Mouse (Mus musculus) midbrain, embryonic 12.5 days (tissue): ENCODE measurements around the gene C87436. TPM values are rescaled to one million over a fixed set of nuclear protein-coding genes. Genes with fewer than 3 reads are reported as not detected.

Source experiments
- ATAC-seq: fragments of 200-750 bp; cut with Nextera tagmentation; 2 replicates; pipeline ENCODE4 v1.8.0; 2017; ENCODE audit warnings: low read depth, moderate TSS enrichment, moderate library complexity; ENCODE audit not compliant: low FRiP score
- H3K27ac ChIP-seq: fragments of 300-500 bp; sonication (generic); replicated peaks from 2 replicates; pipeline ENCODE4 v1.5.1; 2016; ENCODE audit warnings: mild to moderate bottlenecking
- H3K27me3 ChIP-seq: fragments of 300-500 bp; sonication (generic); 2 replicates; pipeline ENCODE4 v1.6.1; 2016; ENCODE audit warnings: mild to moderate bottlenecking
- H3K36me3 ChIP-seq: fragments of 300-500 bp; sonication (generic); 2 replicates; pipeline ENCODE4 v1.6.1; 2016
- H3K4me1 ChIP-seq: fragments of 300-500 bp; sonication (generic); 2 replicates; pipeline ENCODE4 v1.6.1; 2016
- H3K4me2 ChIP-seq: fragments of 300-500 bp; sonication (generic); replicated peaks from 2 replicates; pipeline ENCODE4 v1.6.1; 2016; ENCODE audit warnings: mild to moderate bottlenecking, moderate library complexity
- H3K4me3 ChIP-seq: fragments of 300-500 bp; sonication (generic); 2 replicates; pipeline ENCODE4 v1.5.1; 2016; ENCODE audit warnings: mild to moderate bottlenecking
- H3K9ac ChIP-seq: fragments of 300-500 bp; sonication (generic); replicated peaks from 2 replicates; pipeline ENCODE4 v1.6.1; 2016; ENCODE audit warnings: mild to moderate bottlenecking, moderate library complexity
- H3K9me3 ChIP-seq: fragments of 300-500 bp; sonication (generic); 2 replicates; pipeline ENCODE4 v1.6.1; 2016; ENCODE audit warnings: mild to moderate bottlenecking
- WGBS: fragments of 180-500 bp; shearing (Covaris S2); methylation state at CpG from one replicate; pipeline ENCODE4 v1.1.7; 2016; 5-methylcytosine and 5-hydroxymethylcytosine counted together
- polyA plus RNA-seq: library from polyadenylated mRNA; unstranded; fragments of >200 nt; fragmentation: Nextera tagmentation; extraction: Ambion mirVana; gene quantifications from 2 replicates; pipeline ENCODE4 v1.2.1, GENCODE M21; 2016

The C87436 gene
- polyA plus RNA-seq, 1 experiment from 2014 or later = 30.6 TPM

GRCm38 (mm10) chr6:86503513-86503912 is 65.3 kb downstream of the C87436 start:
- Histone ChIP-seq H3K4me3 (no peak overlapping the region), H3K27ac (no peak overlapping the region), H3K27me3 (no peaks in the 10 kb centered on the region), H3K9ac (no peak overlapping the region), H3K4me1 (no peaks in the 10 kb centered on the region), H3K4me2 (no peak overlapping the region), H3K36me3 (no peaks in the 10 kb centered on the region), H3K9me3 (no peaks in the 10 kb centered on the region)
- 92% methylated on average over 4 of the region's 4 CpGs for WGBS
- ATAC-seq = no peak

GRCm38 (mm10) chr6:86505671-86506070 is 67.5 kb downstream of the C87436 start:
- Histone ChIP-seq H3K4me3 (no peak overlapping the region), H3K36me3 (no peaks in the 10 kb centered on the region), H3K9ac (no peak overlapping the region), H3K27ac (no peak overlapping the region), H3K4me1 (no peaks in the 10 kb centered on the region), H3K9me3 (no peaks in the 10 kb centered on the region), H3K4me2 (no peak overlapping the region), H3K27me3 (no peaks in the 10 kb centered on the region)
- WGBS = 85% methylated on average over 7 of the region's 7 CpGs
- ATAC-seq = no peak

- WGBS = 86% methylated on average over 3 of the region's 3 CpGs
- Histone ChIP-seq H3K36me3 (no peaks in the 10 kb centered on the region), H3K4me2 (no peak overlapping the region), H3K9ac (no peak overlapping the region), H3K4me3 (no peak overlapping the region), H3K4me1 (no peaks in the 10 kb centered on the region), H3K27ac (no peak overlapping the region), H3K9me3 (no peaks in the 10 kb centered on the region), H3K27me3 (no peaks in the 10 kb centered on the region)
- no peak for ATAC-seq
These were observed 68.1 kb downstream of the C87436 start for GRCm38 (mm10) chr6:86506309-86506708.

- no peak for ATAC-seq
- H3K4me1 ChIP-seq = no peaks in the 10 kb centered on the region
These were observed 68.9 kb downstream of the C87436 start for GRCm38 (mm10) chr6:86507116-86507515.

GRCm38 (mm10) chr6:86508736-86509135 is 70.6 kb downstream of the C87436 start:
- no peak for ATAC-seq
- H3K4me2 ChIP-seq = no peak overlapping the region
- WGBS = 98% methylated on average over 3 of the region's 3 CpGs

More at GRCm38 (mm10) chr6:86507116-86507515, 68.9 kb downstream of the C87436 start:
- Histone ChIP-seq H3K27ac (no peak overlapping the region), H3K27me3 (no peaks in the 10 kb centered on the region), H3K9me3 (no peaks in the 10 kb centered on the region), H3K9ac (no peak overlapping the region), H3K4me2 (no peak overlapping the region), H3K4me3 (no peak overlapping the region), H3K36me3 (no peaks in the 10 kb centered on the region)

GRCm38 (mm10) chr6:86509194-86509865 is 71.2 kb downstream of the C87436 start:
- H3K9me3 ChIP-seq = no peaks in the 10 kb centered on the region
- H3K4me3 ChIP-seq = no peak overlapping the region
- no peaks in the 10 kb centered on the region for H3K36me3 ChIP-seq
- H3K9ac ChIP-seq = no peak overlapping the region
- H3K4me1 ChIP-seq = no peaks in the 10 kb centered on the region
- H3K27me3 ChIP-seq = no peaks in the 10 kb centered on the region
- no peak for ATAC-seq
- 87% methylated on average over 4 of the region's 4 CpGs for WGBS
- H3K27ac ChIP-seq = no peak overlapping the region
- H3K4me2 ChIP-seq = no peak overlapping the region

More at GRCm38 (mm10) chr6:86508736-86509135, 70.6 kb downstream of the C87436 start:
- H3K27ac ChIP-seq = no peak overlapping the region
- no peak overlapping the region for H3K9ac ChIP-seq
- no peaks in the 10 kb centered on the region for H3K36me3 ChIP-seq
- H3K4me1 ChIP-seq = no peaks in the 10 kb centered on the region
- H3K4me3 ChIP-seq = no peak overlapping the region
- H3K9me3 ChIP-seq = no peaks in the 10 kb centered on the region
- H3K27me3 ChIP-seq = no peaks in the 10 kb centered on the region

GRCm38 (mm10) chr6:86509866-86510200 is 71.7 kb downstream of the C87436 start:
- 64% methylated on average over 3 of the region's 3 CpGs for WGBS
- no peaks in the 10 kb centered on the region for H3K9me3 ChIP-seq

GRCm38 (mm10) chr6:86510979-86511378 is 72.8 kb downstream of the C87436 start:
- H3K9me3 ChIP-seq = no peaks in the 10 kb centered on the region
- H3K27me3 ChIP-seq = no peaks in the 10 kb centered on the region
- ATAC-seq = no peak
- 80% methylated on average over 4 of the region's 4 CpGs for WGBS
- no peak overlapping the region for H3K4me3 ChIP-seq
- H3K9ac ChIP-seq = no peak overlapping the region
- no peak overlapping the region for H3K4me2 ChIP-seq
- H3K4me1 ChIP-seq = no peaks in the 10 kb centered on the region
- no peaks in the 10 kb centered on the region for H3K36me3 ChIP-seq
- H3K27ac ChIP-seq = no peak overlapping the region

More at GRCm38 (mm10) chr6:86509866-86510200, 71.7 kb downstream of the C87436 start:
- Histone ChIP-seq H3K36me3 (no peaks in the 10 kb centered on the region), H3K27me3 (no peaks in the 10 kb centered on the region), H3K4me1 (no peaks in the 10 kb centered on the region), H3K27ac (no peak overlapping the region), H3K9ac (no peak overlapping the region), H3K4me2 (no peak overlapping the region), H3K4me3 (no peak overlapping the region)
- ATAC-seq = no peak

- 91% methylated on average over 4 of the region's 4 CpGs for WGBS
These were observed 75.1 kb downstream of the C87436 start for GRCm38 (mm10) chr6:86513296-86513695.

GRCm38 (mm10) chr6:86516021-86516420 is 77.8 kb downstream of the C87436 start:
- Histone ChIP-seq H3K4me2 (no peak overlapping the region), H3K27me3 (no peaks in the 10 kb centered on the region), H3K36me3 (peaks cover 2% of the 10 kb centered on the region), H3K4me1 (no peaks in the 10 kb centered on the region), H3K9ac (no peak overlapping the region), H3K9me3 (no peaks in the 10 kb centered on the region), H3K4me3 (no peak overlapping the region), H3K27ac (no peak overlapping the region)
- 79% methylated on average over 1 of the region's 1 CpGs for WGBS
- no peak for ATAC-seq

More at GRCm38 (mm10) chr6:86513296-86513695, 75.1 kb downstream of the C87436 start:
- Histone ChIP-seq H3K27ac (no peak overlapping the region), H3K4me1 (no peaks in the 10 kb centered on the region), H3K36me3 (no peaks in the 10 kb centered on the region), H3K9ac (no peak overlapping the region), H3K9me3 (no peaks in the 10 kb centered on the region), H3K4me2 (no peak overlapping the region), H3K4me3 (no peak overlapping the region), H3K27me3 (no peaks in the 10 kb centered on the region)
- no peak for ATAC-seq

GRCm38 (mm10) chr6:86519767-86520345 is 81.7 kb downstream of the C87436 start:
- peaks cover 13% of the 10 kb centered on the region for H3K36me3 ChIP-seq
- no peak for ATAC-seq
- no peak overlapping the region for H3K9ac ChIP-seq
- no peaks in the 10 kb centered on the region for H3K9me3 ChIP-seq
- H3K4me1 ChIP-seq = peaks cover 15% of the 10 kb centered on the region
- no peak overlapping the region for H3K4me3 ChIP-seq
- H3K4me2 ChIP-seq = no peak overlapping the region
- 0 out of 2 replicates have a peak overlapping the region, but pooled peaks have one; percentile 3 for H3K27ac ChIP-seq
- H3K27me3 ChIP-seq = no peaks in the 10 kb centered on the region
- WGBS = 85% methylated on average over 3 of the region's 3 CpGs

GRCm38 (mm10) chr6:86522001-86522911 is 84.1 kb downstream of the C87436 start:
- Histone ChIP-seq H3K4me1 (peaks cover 16% of the 10 kb centered on the region), H3K9ac (no peak overlapping the region), H3K4me3 (peak overlapping the region; percentile 7; the same call in 1 of the 2 replicates), H3K4me2 (peak overlapping the region; percentile 95), H3K9me3 (no peaks in the 10 kb centered on the region), H3K27me3 (no peaks in the 10 kb centered on the region), H3K36me3 (peaks cover 13% of the 10 kb centered on the region), H3K27ac (no peak overlapping the region)
- no peak for ATAC-seq
- 82% methylated on average over 5 of the region's 5 CpGs for WGBS
